Mouse (Mus musculus) liver, adult 2 months (tissue): ENCODE results near the gene Srd5a3.

Source experiments
- CTCF ChIP-seq: fragments of 200-500 bp; IDR thresholded peaks from 2 replicates; pipeline ENCODE4 v1.5.1; 2011; ENCODE audit warnings: low read depth, low read length, control low read depth
- POLR2A ChIP-seq: fragments of 200-500 bp; IDR thresholded peaks from 2 replicates; pipeline ENCODE4 v1.6.1; 2011; ENCODE audit warnings: low read length, control low read depth; ENCODE audit not compliant: insufficient read depth; ENCODE audit errors: extremely low read depth

DNA sequence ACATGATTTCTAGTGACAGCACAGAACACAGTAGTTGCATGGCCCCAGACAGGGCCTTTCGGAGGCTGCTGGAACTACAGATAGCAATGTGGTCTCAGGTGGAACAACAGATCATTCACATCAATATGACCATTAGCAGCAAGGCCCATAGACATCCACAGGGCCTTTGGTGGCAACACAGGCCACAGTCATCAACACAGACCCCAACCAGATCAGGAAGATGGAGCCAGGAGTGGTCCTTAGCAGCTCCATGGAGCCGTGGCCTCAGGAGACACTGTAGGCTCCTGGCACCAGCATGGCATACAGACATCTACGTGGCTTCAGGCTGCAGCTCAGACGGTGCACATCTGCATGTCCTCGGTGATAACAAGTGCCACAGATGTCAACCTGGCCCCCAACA is 22.9 kb downstream of the Srd5a3 start:
- no peak for TF ChIP-seq CTCF
- TF ChIP-seq POLR2A, result no peak
